ENCODE assay signal across 8 mouse cellular contexts in the genomic region with DNA sequence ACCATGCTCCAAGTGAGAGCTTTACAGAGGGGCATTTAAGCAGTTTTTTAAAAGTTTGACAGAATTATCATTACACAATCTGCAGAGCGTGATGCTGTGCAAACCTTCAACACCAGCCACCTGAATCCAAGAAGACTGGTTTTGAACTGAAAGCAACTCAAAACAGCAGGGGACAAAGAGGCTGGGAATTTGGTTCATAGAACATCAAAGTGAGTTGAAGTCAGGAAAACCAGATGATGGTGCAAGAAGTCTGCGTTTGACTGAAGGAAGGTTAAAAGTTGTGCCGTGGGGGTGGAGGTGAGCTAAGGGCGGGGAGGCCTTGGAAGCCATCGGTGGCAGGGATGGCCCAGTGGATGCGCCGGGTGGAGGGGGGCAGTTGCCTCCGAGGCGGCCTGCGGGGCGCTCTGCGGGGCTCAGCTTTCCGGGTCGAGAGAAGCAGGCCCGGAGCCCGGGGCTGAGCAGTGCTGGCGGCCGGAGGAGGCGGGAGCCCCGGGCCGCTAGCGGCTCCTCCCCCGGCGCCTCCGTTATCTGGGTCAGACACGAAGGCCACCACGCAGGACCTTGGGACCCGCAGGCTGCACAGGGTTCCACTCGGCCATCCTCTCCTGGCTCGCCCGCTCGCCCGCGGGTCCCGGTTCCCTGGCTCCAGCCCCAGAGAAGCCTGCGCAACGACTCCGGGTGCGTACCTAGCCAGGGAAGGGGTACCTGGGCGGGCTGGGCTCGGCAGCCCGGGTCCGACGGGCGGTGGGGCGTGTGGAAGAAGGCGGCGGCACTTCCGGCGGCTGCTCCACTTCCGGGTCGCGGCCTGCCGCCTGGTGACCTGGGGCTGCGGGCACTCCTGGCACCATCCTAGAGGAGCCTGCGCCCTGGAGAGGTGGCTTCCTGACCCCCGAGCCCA. TPM values are rescaled to one million over a fixed set of nuclear protein-coding genes. Genes with fewer than 3 reads are reported as not detected.
DNase-seq lines count a peak whose midpoint lies in the region; ATAC-seq and TF ChIP-seq lines count a peak whose summit lies in the region.

No protein-coding gene starts in this region.

- 3% methylated on average over 46 of the region's 57 CpGs for WGBS in heart, embryonic 13.5 days
- 3% methylated on average over 53 of the region's 57 CpGs for WGBS in liver, embryonic 12.5 days (ENCODE audit: insufficient replicate concordance)

- H3K4me3 ChIP-seq in C2C12 (ENCODE audit: insufficient read depth, poor library complexity, severe bottlenecking), result peak overlapping the region; percentile 56
- H3K4me3 ChIP-seq in erythroblast, embryonic 14.5 days (replicated peaks), result peak overlapping the region; percentile 75
- H3K4me3 ChIP-seq in heart, embryonic 13.5 days, result peak overlapping the region; percentile 73
- H3K4me3 ChIP-seq in liver, embryonic 12.5 days, result peak overlapping the region; percentile 82

- H3K36me3 ChIP-seq in C2C12 (ENCODE audit: control insufficient read depth, insufficient read depth), result no peaks in the 10 kb centered on the region
- no peaks in the 10 kb centered on the region for H3K36me3 ChIP-seq in erythroblast, embryonic 14.5 days (ENCODE audit: control insufficient read depth)
- H3K36me3 ChIP-seq in heart, embryonic 13.5 days, result no peaks in the 10 kb centered on the region
- H3K36me3 ChIP-seq in liver, embryonic 12.5 days, result no peaks in the 10 kb centered on the region
- no peaks in the 10 kb centered on the region for H3K36me3 ChIP-seq in splenic B cell, adult 2 months (ENCODE audit: control insufficient read depth, insufficient read depth, low read length, poor library complexity, severe bottlenecking)

- peaks cover 15% of the 10 kb centered on the region for H3K4me1 ChIP-seq in erythroblast, embryonic 14.5 days (ENCODE audit: control insufficient read depth)
- H3K4me1 ChIP-seq in heart, embryonic 13.5 days, result peaks cover 16% of the 10 kb centered on the region
- H3K4me1 ChIP-seq in liver, embryonic 12.5 days, result peaks cover 11% of the 10 kb centered on the region

- H3K27me3 ChIP-seq in C2C12 (ENCODE audit: control insufficient read depth, insufficient read depth, insufficient read length), result no peaks in the 10 kb centered on the region
- no peaks in the 10 kb centered on the region for H3K27me3 ChIP-seq in erythroblast, embryonic 14.5 days (ENCODE audit: control insufficient read depth)
- H3K27me3 ChIP-seq in heart, embryonic 13.5 days (replicated peaks), result no peaks in the 10 kb centered on the region
- no peaks in the 10 kb centered on the region for H3K27me3 ChIP-seq in liver, embryonic 12.5 days (replicated peaks)
- no peaks in the 10 kb centered on the region for H3K27me3 ChIP-seq in splenic B cell, adult 2 months (ENCODE audit: control insufficient read depth, insufficient read depth, low read length, poor library complexity, severe bottlenecking)

- no peaks in the 10 kb centered on the region for H3K9me3 ChIP-seq in erythroblast, embryonic 14.5 days (ENCODE audit: control insufficient read depth, low read length)
- H3K9me3 ChIP-seq in heart, embryonic 13.5 days, result no peaks in the 10 kb centered on the region
- no peaks in the 10 kb centered on the region for H3K9me3 ChIP-seq in liver, embryonic 12.5 days (replicated peaks)

- H3K27ac ChIP-seq in heart, embryonic 13.5 days (replicated peaks), result peak overlapping the region; percentile 90
- peak overlapping the region; percentile 77 for H3K27ac ChIP-seq in liver, embryonic 12.5 days

- H3K79me2 ChIP-seq in C2C12 (ENCODE audit: control insufficient read depth, insufficient read depth), result peaks cover 11% of the 10 kb centered on the region

- peak overlapping the region; percentile 90 for H3K9ac ChIP-seq in heart, embryonic 13.5 days
- peak overlapping the region; percentile 83 for H3K9ac ChIP-seq in liver, embryonic 12.5 days

- peak; percentile 82 for ATAC-seq in heart, embryonic 13.5 days (ENCODE audit: extremely low read depth, insufficient number of reproducible peaks, low FRiP score, low TSS enrichment)
- ATAC-seq in liver, embryonic 12.5 days, result peak; percentile 97

- TF ChIP-seq CTCF in C2C12 (IDR thresholded peaks at IDR 0.05; ENCODE audit: control insufficient read depth, insufficient read depth, insufficient read length), result no peak

- H3K79me3 ChIP-seq in C2C12 (ENCODE audit: low read depth), result no peaks in the 10 kb centered on the region

- H3K4me2 ChIP-seq in heart, embryonic 13.5 days, result peak overlapping the region; percentile 79
- H3K4me2 ChIP-seq in liver, embryonic 12.5 days, result peak overlapping the region; percentile 79

- peak overlapping the region; percentile 96 for H3ac ChIP-seq in C2C12 (ENCODE audit: control insufficient read depth, insufficient read length, low read depth)

- DNase-seq in brain, embryonic 18.5 days (ENCODE audit: low read depth, low spot score), result peak; percentile 30
- DNase-seq in kidney, postnatal 10 days, result peak; percentile 82
- DNase-seq in naive thymus-derived CD4-positive, alpha-beta T cell, adult 2 months (ENCODE audit: low read depth), result peak; percentile 66
- peak; percentile 58 for DNase-seq in splenic B cell, adult 2 months (ENCODE audit: low read depth, low spot score)

TF ChIP-seq in C2C12, 6 proteins besides CTCF, POLR2A, EP300 and RAD21:
- no peak for TF ChIP-seq MYOG (IDR thresholded peaks at IDR 0.05; ENCODE audit: control insufficient read depth, extremely low read depth, insufficient read length)
- no peak for TF ChIP-seq MAX (IDR thresholded peaks at IDR 0.05)
- TF ChIP-seq FOSL1 (IDR thresholded peaks at IDR 0.05; ENCODE audit: insufficient read depth, low read length, poor library complexity, severe bottlenecking), result no peak
- TF ChIP-seq CEBPB (IDR thresholded peaks at IDR 0.05; ENCODE audit: low read depth), result no peak
- TF ChIP-seq MYOD1 (IDR thresholded peaks at IDR 0.05; ENCODE audit: control insufficient read depth, insufficient read length, low read depth), result no peak
- TF ChIP-seq USF1 (IDR thresholded peaks at IDR 0.05; ENCODE audit: low read depth), result no peak

RNA-seq across cellular contexts. Expression of a gene that starts 3.3 kb away (rescaled TPM):
- 4.7 TPM for polyA plus RNA-seq in C2C12 (2012; fragmentation: generic; extraction: Trizol)
- polyA plus RNA-seq in erythroblast, embryonic 14.5 days (2012), result 0.06 TPM in 2 replicates
- 13.5 and 14.5 TPM in 2 replicates for polyA plus RNA-seq in heart, embryonic 13.5 days (2015; fragmentation: Nextera tagmentation; extraction: Ambion mirVana)
- polyA plus RNA-seq in liver, embryonic 12.5 days (2016; fragmentation: Nextera tagmentation; extraction: Ambion mirVana), result 4.9 and 5.1 TPM in 2 replicates

Comparison
In these comparisons a context has a peak if more than half of its experiments do, and no peak if none do; other contexts are left out.
1. Peak in every context shown above with its lines: DNase-seq, ATAC-seq, H3K4me3 ChIP-seq and H3K27ac ChIP-seq.
2. DNase-seq: peak in every context shown above with its lines; median percentile 82 in kidney, postnatal 10 days; 66 in naive thymus-derived CD4-positive, alpha-beta T cell, adult 2 months; 58 in splenic B cell, adult 2 months; 30 in brain, embryonic 18.5 days.